Mouse (Mus musculus) Muller cell, postnatal 12 days (primary cell): ENCODE measurements around the gene Crybg1.
"Not testable (repeated sequence)": the region's sequence is repeated elsewhere in the genome, so short reads cannot be mapped to it uniquely, and the experiment has no call there.

Source experiments
- DNase-seq: peaks from one replicate; pipeline ENCODE4 v3.0.0-alpha.2; 2015; ENCODE audit errors: inconsistent ontology term

Crybg1 gene

DNA sequence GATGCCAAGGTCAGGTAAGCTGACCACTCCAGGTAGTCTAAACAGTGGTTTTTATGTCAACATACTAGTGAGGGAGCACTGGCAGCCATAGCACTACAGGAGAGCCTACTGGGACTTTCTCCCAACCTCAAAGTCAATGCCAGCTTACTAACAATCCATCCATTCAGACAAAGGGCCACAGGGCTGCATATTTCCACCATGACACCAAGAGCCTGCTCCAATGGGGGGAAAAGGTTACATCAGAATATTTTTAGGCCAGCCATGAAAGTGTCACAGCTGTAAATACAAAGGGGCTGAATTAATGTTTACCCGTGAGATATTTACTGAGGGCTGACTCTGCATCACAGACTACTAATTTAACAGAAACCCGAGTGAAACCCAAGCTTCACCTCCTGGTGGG, 175.4 kb downstream of the Crybg1 start:
- peak; percentile 82 for DNase-seq

DNA sequence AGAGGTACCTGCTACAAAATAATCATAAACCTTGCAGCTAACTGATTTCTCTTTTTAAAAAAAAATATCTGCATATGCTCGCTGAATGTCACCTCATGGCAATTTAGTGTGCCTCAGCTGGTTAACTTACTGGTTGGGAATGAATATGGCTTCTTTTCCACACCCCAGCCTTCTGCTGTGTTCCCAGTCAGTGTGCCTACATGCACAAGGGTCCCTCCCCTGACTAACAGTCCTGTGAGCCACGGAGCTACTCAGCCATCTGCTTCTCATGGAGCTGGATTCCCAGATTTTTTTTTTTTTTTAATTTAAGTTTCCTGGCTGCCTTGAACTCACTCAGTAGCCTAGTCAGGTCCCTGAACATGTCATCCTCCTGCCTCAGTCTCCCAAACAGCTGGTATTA, 183.7 kb downstream of the Crybg1 start:
- DNase-seq = no peak

- DNase-seq = peak; percentile 55
Measured at GRCm38 (mm10) chr10:43953942-43954341, 194.7 kb downstream of the Crybg1 start.

- DNase-seq = no peak
Measured at GRCm38 (mm10) chr10:43945435-43945834, 203.2 kb downstream of the Crybg1 start.

DNA sequence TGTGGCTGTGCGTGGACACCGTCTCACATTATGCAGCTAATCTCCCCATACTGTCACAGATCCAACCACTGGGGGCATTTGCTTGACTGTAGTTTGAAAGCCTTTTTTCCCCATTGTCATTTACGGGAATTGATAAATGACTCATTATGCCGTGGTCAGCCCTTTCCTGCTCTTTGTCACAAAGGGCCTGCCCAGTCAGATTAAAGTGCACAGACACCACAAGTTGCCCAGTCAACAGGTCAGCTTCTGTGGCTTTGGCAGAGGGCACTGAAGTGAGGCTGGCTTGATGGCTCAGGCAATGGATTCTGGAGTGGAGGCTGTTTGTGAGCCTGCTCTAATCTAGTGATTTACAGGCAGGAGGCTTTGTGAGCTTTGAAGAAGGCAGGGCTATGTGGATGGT, 204.9 kb downstream of the Crybg1 start:
- peak; percentile 89 for DNase-seq

DNA sequence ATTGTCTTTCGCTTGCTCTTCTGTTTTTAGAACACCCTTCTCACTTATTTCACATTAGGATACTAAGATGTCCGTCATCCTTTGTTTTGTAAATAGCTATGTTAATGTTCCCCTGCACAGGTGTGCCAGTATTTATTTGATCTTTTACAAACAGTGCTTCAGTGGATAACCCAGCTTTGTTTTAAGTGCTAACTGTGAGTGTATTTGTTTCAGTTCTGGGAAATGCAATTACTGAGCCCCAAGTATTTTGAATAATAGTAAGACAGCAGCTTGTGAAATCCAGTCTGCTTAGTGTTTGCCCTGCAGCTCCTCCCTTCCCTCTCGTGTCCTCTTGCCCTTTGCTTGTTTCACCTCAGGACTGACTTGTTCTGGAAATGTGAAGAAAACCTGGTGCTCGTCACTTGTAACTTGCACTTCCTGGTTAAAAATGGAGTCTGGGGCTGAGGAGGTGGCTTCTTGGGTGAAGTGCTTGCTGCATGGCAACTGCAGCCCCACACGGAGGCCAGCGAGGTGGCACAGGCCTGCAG, 209.5 kb downstream of the Crybg1 start:
- DNase-seq = no peak

- no peak for DNase-seq
Measured at GRCm38 (mm10) chr10:43928596-43928995, 220.1 kb downstream of the Crybg1 start.

- DNase-seq = no peak
Measured at GRCm38 (mm10) chr10:43927736-43928135, 220.9 kb downstream of the Crybg1 start.

GRCm38 (mm10) chr10:43925776-43926175, 222.9 kb downstream of the Crybg1 start:
- not testable (repeated sequence) for DNase-seq

GRCm38 (mm10) chr10:43923096-43923495, 225.6 kb downstream of the Crybg1 start:
- DNase-seq = no peak

DNA sequence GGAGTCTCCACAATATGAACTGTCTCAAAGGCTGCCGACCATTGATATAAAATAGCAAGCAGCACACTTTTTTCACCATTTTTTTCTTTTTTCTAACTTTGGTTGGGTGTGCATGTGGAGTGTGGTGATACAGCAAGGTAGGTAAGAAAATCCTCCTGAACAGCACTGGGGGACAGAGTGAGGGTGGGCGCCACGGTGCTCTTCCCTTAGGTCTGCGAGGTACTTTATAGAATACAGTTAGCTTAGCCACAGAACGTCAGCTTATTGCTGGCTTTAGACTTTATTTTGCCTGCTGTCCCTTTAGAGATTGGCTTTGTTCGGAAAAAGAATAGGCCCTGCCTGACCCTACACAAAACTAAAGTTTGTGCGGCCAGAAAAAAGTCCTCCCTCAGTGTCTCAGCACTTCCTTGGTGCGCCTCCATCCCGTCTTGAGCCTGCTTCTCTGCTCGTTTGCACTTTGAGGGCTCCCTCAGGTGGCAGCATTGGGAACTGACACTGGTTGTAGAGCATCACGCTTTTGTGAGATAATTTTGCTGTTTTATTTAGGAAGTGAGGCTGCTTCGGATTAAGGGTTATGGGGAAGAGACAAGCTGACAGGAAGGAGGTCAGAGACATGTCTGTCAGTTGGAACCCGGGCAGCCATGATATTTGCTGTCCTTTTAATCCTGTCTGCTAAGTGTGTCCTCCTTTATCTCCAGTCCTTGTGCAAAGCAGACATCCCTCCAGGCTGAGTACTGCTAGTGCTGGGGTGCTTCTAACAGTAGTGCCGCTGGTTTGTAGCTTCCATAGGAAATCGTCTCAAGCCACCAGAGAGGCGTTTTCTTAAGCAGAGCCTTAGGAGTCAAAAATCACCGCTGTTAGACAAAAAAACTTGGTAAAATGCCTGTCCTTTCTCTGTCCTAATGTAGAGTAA, 229.7 kb downstream of the Crybg1 start:
- DNase-seq = peak; percentile 59

DNA sequence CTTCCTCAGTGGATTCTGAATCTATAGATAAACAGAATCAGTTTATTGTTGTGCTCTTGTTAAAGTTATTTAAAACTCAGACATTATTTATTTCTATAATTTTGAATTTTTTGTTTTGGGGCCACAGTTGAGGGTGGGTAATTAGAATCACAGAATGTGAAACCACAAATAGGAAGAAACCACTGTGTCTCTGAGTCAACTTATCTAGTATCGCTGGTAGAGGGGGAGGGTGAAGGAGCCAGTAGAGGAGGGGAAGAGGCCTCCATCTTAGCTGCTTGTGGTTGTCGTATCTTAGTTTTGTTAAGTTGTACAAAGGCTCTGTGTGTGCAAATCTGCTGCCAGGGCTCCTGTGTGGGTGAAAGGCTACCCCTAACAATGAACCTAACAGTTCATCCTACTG, 231.9 kb downstream of the Crybg1 start:
- DNase-seq = no peak

- no peak for DNase-seq
Measured at GRCm38 (mm10) chr10:43916181-43916580, 232.5 kb downstream of the Crybg1 start.

- DNase-seq = no peak
Measured at GRCm38 (mm10) chr10:43912236-43912635, 236.4 kb downstream of the Crybg1 start.

GRCm38 (mm10) chr10:43910873-43911142, 237.8 kb downstream of the Crybg1 start:
- no peak for DNase-seq

- DNase-seq = no peak
Measured at GRCm38 (mm10) chr10:43910032-43910872, 238.4 kb downstream of the Crybg1 start.

DNA sequence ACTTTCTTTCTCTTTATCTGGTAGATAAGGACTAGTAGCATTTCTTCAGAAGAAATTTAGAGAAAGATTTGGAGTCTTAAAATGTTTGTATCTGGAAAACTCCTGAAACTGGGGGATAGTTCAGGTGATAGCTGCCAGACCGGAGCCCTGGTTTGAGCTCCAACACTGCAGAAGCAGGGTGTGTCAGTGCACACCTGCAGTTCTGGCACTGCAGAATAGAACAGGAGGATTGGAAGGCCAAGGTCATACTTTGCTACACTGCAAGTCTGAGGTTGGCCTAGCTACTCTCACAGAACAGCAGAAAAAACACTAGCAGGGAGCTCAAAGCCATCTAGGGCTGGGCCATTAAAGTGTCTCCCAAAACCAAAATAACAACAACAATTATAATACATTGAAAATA, 244.1 kb downstream of the Crybg1 start:
- DNase-seq = no peak

- peak; percentile 94 for DNase-seq
Measured at GRCm38 (mm10) chr10:43901578-43902194, 247.0 kb downstream of the Crybg1 start, which contains the start of the genes Qrsl1 and Rtn4ip1. Gene Qrsl1, minus strand, starts transcription at chr10:43901745. Gene Rtn4ip1, plus strand, starts transcription at chr10:43901807.

DNA sequence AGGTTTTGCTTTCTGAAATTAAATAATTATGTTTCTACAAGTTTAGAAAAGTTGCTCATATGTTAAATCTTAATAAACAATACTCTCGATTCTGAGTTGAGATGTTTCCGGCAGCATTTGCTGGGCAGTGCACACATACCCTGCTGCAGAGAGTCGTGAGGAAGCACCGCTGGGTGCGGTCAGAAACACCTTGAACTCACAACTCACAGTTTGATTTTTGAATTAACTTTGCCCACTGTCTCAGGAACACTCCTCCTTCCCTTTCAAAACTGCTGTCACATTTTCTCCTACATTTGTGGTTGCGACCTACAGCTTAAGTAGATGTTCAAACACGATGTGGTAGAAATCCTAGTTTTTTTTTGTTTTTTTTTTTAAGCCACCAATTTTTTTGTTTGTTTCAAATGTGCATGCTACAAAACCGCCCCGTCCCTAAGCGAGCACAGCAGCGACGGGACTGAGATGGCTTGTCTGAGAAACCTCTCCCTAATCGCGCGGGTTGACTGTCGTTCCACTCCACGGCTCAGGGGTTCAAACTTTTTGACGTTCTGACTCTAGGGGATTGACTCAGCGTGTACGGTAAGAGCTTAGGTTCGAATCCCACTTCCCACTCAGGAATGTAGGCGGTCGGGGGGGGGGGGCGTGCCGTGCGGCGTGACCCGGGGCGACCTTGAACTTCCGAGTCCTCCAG, 247.6 kb downstream of the Crybg1 start:
- DNase-seq = no peak
